Mouse (Mus musculus) common myeloid progenitor, adult 5-6 weeks (primary cell): ENCODE results near the gene Olfr1355. TPM values are rescaled to one million over a fixed set of nuclear protein-coding genes. Genes with fewer than 3 reads are reported as not detected.
"Not testable (repeated sequence)": the region's sequence is repeated elsewhere in the genome, so short reads cannot be mapped to it uniquely, and the experiment has no call there.

Experiments
- ATAC-seq: replicated peaks from 2 replicates; pipeline ENCODE4 v1.8.0; 2016; ENCODE audit warnings: low read depth, mild to moderate bottlenecking, moderate TSS enrichment, inconsistent platforms; ENCODE audit not compliant: poor library complexity, severe bottlenecking
- total RNA-seq: library from RNA; stranded (forward); fragments of 200-1000, 187-1606 nt; gene quantifications from 2 replicates; pipeline ENCODE4 v1.2.3, GENCODE M21; 2017

Gene Olfr1355
- not detected in 2 replicates for total RNA-seq

- ATAC-seq, result no peak
Observed at GRCm38 (mm10) chr10:78875240-78875639, at the start of gene Olfr1355. Gene Olfr1355, plus strand, starts transcription at chr10:78875540.

GRCm38 (mm10) chr10:78840456-78840855 is 34.9 kb upstream of the Olfr1355 start:
- ATAC-seq, result not testable (repeated sequence)

GRCm38 (mm10) chr10:78852066-78852465 is 23.3 kb upstream of the Olfr1355 start, which contains the start of gene Olfr1356:
Gene Olfr1356, minus strand, starts transcription at chr10:78852166.
- ATAC-seq, result no peak

- ATAC-seq, result not testable (repeated sequence)
Observed at GRCm38 (mm10) chr10:78912871-78913270, 37.5 kb downstream of the Olfr1355 start, which contains the start of gene Olfr1354. Gene Olfr1354, plus strand, starts transcription at chr10:78913171.

Other genes starting within 250 kb of the Olfr1355 start
- gene Casp14, start 157.2 kb upstream of the Olfr1355 start, total RNA-seq, result not detected in 2 replicates
- not detected in 2 replicates for gene Ccdc105, start 122.5 kb upstream of the Olfr1355 start, total RNA-seq
- gene Slc1a6, start 95.0 kb upstream of the Olfr1355 start, total RNA-seq, result not detected in 2 replicates
- gene Olfr1356, start 23.4 kb upstream of the Olfr1355 start, total RNA-seq, result not detected in 2 replicates
- gene Olfr1354, start 37.6 kb downstream of the Olfr1355 start, total RNA-seq, result not detected in 2 replicates
- not detected in 2 replicates for gene Olfr8, start 75.1 kb downstream of the Olfr1355 start, total RNA-seq
- not detected in 2 replicates for gene Olfr1353, start 87.8 kb downstream of the Olfr1355 start, total RNA-seq
- not detected in 2 replicates for gene Olfr1352, start 105.5 kb downstream of the Olfr1355 start, total RNA-seq
- gene Olfr1351, start 136.9 kb downstream of the Olfr1355 start, total RNA-seq, result not detected in 2 replicates
- gene Olfr57, start 153.2 kb downstream of the Olfr1355 start, total RNA-seq, result not detected in 2 replicates
- 22.5 and 23.9 TPM in 2 replicates for gene 2610008E11Rik, start 222.1 kb downstream of the Olfr1355 start, total RNA-seq